Mouse (Mus musculus) lung, postnatal 0 days (tissue): ENCODE results near the gene 1700015G11Rik.

Experiments
- CTCF ChIP-seq: IDR thresholded peaks from 2 replicates; pipeline ENCODE4 v1.5.1; 2016; ENCODE audit warnings: antibody characterized with exemption, mild to moderate bottlenecking
- EP300 ChIP-seq: IDR thresholded peaks from 2 replicates; pipeline ENCODE4 v1.6.1; 2016; ENCODE audit warnings: antibody characterized with exemption, mild to moderate bottlenecking, control low read depth

- no peak for TF ChIP-seq CTCF
- no peak for TF ChIP-seq EP300
Observed at GRCm38 (mm10) chr7:51975181-51975580, 40.3 kb downstream of the 1700015G11Rik start.
